Mouse (Mus musculus) limb, embryonic 11.5 days (tissue): ENCODE measurements around the gene Btc. TPM values are rescaled to one million over a fixed set of nuclear protein-coding genes. Genes with fewer than 3 reads are reported as not detected.
A peak's percentile ranks its signal among the peaks of the same experiment; 100 is the strongest.

Source experiments
- ATAC-seq: fragments of 200-750 bp; cut with Nextera tagmentation; 2 replicates; pipeline ENCODE4 v1.8.0; 2017; ENCODE audit warnings: low read depth; ENCODE audit not compliant: insufficient number of reproducible peaks, low FRiP score, low TSS enrichment
- DNase-seq: peaks from one replicate; pipeline ENCODE4 v3.0.0-alpha.2; 2015; ENCODE audit warnings: low spot score
- H3K27ac ChIP-seq: fragments of 300-500 bp; sonication (generic); replicated peaks from 2 replicates; pipeline ENCODE4 v1.5.1; 2014; ENCODE audit warnings: low read depth, mild to moderate bottlenecking, low read length
- H3K27me3 ChIP-seq: fragments of 300-500 bp; sonication (generic); 2 replicates; pipeline ENCODE4 v1.6.1; 2014; ENCODE audit warnings: mild to moderate bottlenecking, low read length, mixed read lengths; ENCODE audit not compliant: control insufficient read depth, insufficient read depth
- H3K36me3 ChIP-seq: fragments of 300-500 bp; sonication (generic); 2 replicates; pipeline ENCODE4 v1.6.1; 2014; ENCODE audit warnings: mild to moderate bottlenecking, low read length, moderate library complexity, mixed read lengths; ENCODE audit not compliant: control insufficient read depth, insufficient read depth
- H3K4me1 ChIP-seq: fragments of 300-500 bp; sonication (generic); 2 replicates; pipeline ENCODE4 v1.6.1; 2014; ENCODE audit warnings: low read length, mixed read lengths; ENCODE audit not compliant: control insufficient read depth, insufficient read depth
- H3K4me2 ChIP-seq: fragments of 300-500 bp; sonication (generic); 2 replicates; pipeline ENCODE4 v1.6.1; 2014; ENCODE audit warnings: low read depth, mild to moderate bottlenecking, moderate library complexity; ENCODE audit not compliant: severe bottlenecking
- H3K4me3 ChIP-seq: fragments of 300-500 bp; sonication (generic); 2 replicates; pipeline ENCODE4 v1.5.1; 2014; ENCODE audit warnings: low read depth, low read length
- H3K9ac ChIP-seq: fragments of 300-500 bp; sonication (generic); 2 replicates; pipeline ENCODE4 v1.6.1; 2014; ENCODE audit warnings: mild to moderate bottlenecking, low read length
- H3K9me3 ChIP-seq: fragments of 300-500 bp; sonication (generic); 2 replicates; pipeline ENCODE4 v1.6.1; 2016; ENCODE audit warnings: low read length; ENCODE audit not compliant: control insufficient read depth
- WGBS: fragments of 180-500 bp; shearing (Covaris S2); extraction: QIAGEN DNeasy Blood & Tissue Kit; methylation state at CpG from one replicate; pipeline ENCODE4 v1.1.7; 2014; 5-methylcytosine and 5-hydroxymethylcytosine counted together
- polyA plus RNA-seq: library from polyadenylated mRNA; unstranded; fragments of >200 nt; fragmentation: Nextera tagmentation; extraction: Ambion mirVana; gene quantifications from 2 replicates; pipeline ENCODE4 v1.2.1, GENCODE M21; 2014

Gene Btc
- polyA plus RNA-seq, 1 experiment from 2014 or later, result 0.19 TPM

DNA sequence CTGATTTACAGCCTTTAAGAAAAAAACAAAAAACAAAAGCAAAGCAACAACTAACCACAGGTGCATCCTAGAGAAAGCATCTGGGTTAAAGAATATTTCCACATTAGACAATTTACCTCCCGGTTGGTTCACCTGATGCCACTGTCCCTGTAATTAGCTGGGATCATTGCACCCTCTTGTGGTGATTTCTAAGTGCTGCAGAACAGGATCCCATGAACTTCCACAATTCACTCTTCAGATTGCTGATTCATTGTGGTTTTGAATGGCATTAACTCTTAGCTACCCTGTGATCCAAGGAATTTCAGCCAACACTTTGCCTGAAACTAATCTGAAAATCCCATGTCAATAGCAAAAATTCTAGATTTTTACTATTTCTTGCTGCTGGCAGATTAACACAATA lies 94.9 kb downstream of the Btc start:
- Histone ChIP-seq H3K36me3 (no peaks in the 10 kb centered on the region), H3K9ac (no peak overlapping the region), H3K27ac (no peak overlapping the region), H3K9me3 (no peaks in the 10 kb centered on the region), H3K4me2 (no peak overlapping the region), H3K27me3 (no peaks in the 10 kb centered on the region), H3K4me3 (no peak overlapping the region), H3K4me1 (no peaks in the 10 kb centered on the region)
- no peak for ATAC-seq
- DNase-seq, result peak; percentile 47
- WGBS, result 15% methylated on average over 1 of the region's 1 CpGs

Other genes starting within 250 kb of the Btc start
- 8.1 and 8.7 TPM in 2 replicates for gene Parm1, start 114.6 kb upstream of the Btc start, polyA plus RNA-seq